Mouse (Mus musculus): ENCODE measurements around the gene Camkv.
A peak's percentile ranks its signal among the peaks of the same experiment; 100 is the strongest.

Camkv gene

GRCm38 (mm10) chr9:107963700-107964099 is 28.2 kb downstream of the Camkv start:
- peak; percentile 72 for DNase-seq (ENCODE audit: low spot score)

GRCm38 (mm10) chr9:107964681-107965080 is 29.2 kb downstream of the Camkv start:
- no peak for DNase-seq (ENCODE audit: low spot score)

GRCm38 (mm10) chr9:107966676-107967075 is 31.2 kb downstream of the Camkv start:
- no peak for DNase-seq (ENCODE audit: low spot score)

GRCm38 (mm10) chr9:107967437-107967836 is 32.0 kb downstream of the Camkv start:
- DNase-seq (ENCODE audit: low spot score): no peak

- no peak for DNase-seq (ENCODE audit: low spot score)
Measured at GRCm38 (mm10) chr9:107968531-107968930, 33.1 kb downstream of the Camkv start.

GRCm38 (mm10) chr9:107970311-107970710 is 34.8 kb downstream of the Camkv start:
- no peak for DNase-seq (ENCODE audit: low spot score)

GRCm38 (mm10) chr9:107971690-107972541 is 36.4 kb downstream of the Camkv start:
- DNase-seq (ENCODE audit: low spot score): no peak

- no peak for DNase-seq (ENCODE audit: low spot score)
Measured at GRCm38 (mm10) chr9:107974491-107975171, 39.2 kb downstream of the Camkv start.

GRCm38 (mm10) chr9:107975399-107976386 is 40.2 kb downstream of the Camkv start, which contains the start of gene Uba7:
TSS of gene Uba7 (plus strand) at chr9:107975505.
- peak; percentile 35 for DNase-seq (ENCODE audit: low spot score)

GRCm38 (mm10) chr9:107978815-107979214 is 43.3 kb downstream of the Camkv start:
- no peak for DNase-seq (ENCODE audit: low spot score)

- no peak for DNase-seq (ENCODE audit: low spot score)
Measured at GRCm38 (mm10) chr9:107981684-107982605, 46.5 kb downstream of the Camkv start.

GRCm38 (mm10) chr9:107982681-107983346 is 47.3 kb downstream of the Camkv start, which contains the start of gene Gm20661:
TSS of gene Gm20661 (plus strand) at chr9:107983058.
- peak; percentile 19 for DNase-seq (ENCODE audit: low spot score)

GRCm38 (mm10) chr9:107983421-107983890 is 48.0 kb downstream of the Camkv start:
- DNase-seq (ENCODE audit: low spot score): peak; percentile 24

- no peak for DNase-seq (ENCODE audit: low spot score)
Measured at GRCm38 (mm10) chr9:107984052-107984753, 48.7 kb downstream of the Camkv start.

GRCm38 (mm10) chr9:107984754-107985055 is 49.2 kb downstream of the Camkv start:
- DNase-seq (ENCODE audit: low spot score): no peak

- DNase-seq (ENCODE audit: low spot score): peak; percentile 90
Measured at GRCm38 (mm10) chr9:107985131-107986119, 50.0 kb downstream of the Camkv start, which contains the start of gene Inka1. TSS of gene Inka1 (minus strand) at chr9:107985879.

- peak; percentile 77 for DNase-seq (ENCODE audit: low spot score)
Measured at GRCm38 (mm10) chr9:107986376-107986775, 50.9 kb downstream of the Camkv start.

GRCm38 (mm10) chr9:107987950-107988349 is 52.5 kb downstream of the Camkv start:
- DNase-seq (ENCODE audit: low spot score): no peak

Measured in urinary bladder, postnatal 25 days (tissue).